Mouse (Mus musculus) adrenal gland (tissue): ENCODE measurements around the gene Dpp6.

Experiments
- intact Hi-C: fragments of 180-260 bp; cut with DNase I; formaldehyde crosslinking; loops from one replicate; pipeline ENCODE4 v1.15.1; 2025

Dpp6 gene

DNA sequence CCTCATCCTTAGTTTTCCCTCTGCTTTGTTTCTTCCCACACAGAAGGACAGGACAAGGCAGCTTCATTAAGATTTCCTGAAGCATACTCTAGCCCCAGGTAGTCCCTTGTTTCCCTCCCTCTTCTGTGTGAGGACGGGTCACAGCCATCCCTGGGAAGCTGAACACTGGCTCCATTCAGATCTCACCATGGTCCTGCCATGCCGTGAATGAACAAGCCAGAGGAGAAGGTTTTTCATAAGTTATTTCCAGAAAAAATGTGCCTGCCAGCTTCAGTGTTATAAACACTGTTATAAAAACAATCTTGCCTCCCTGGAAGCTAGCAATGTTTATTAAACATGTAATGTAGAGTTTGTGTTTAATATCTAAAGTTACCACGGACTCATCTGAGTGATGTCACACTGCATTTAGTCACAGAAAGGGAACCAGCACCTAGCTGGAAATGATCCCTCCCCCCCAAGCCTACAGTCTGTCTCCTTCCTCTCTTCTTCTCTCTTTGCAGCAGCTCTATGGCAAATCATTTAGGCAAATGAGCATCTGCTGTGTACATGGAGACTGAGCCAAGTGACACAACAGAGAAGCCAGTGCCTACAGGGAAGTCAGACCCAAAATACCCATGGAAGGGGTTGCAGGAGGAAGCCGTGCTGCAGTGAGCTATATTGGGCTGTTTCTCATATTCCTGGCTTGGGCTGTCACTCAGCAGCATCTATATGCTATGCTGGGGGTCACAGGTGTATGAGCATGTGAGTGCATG is 128.3 kb downstream of the Dpp6 start:
- intact Hi-C loops: no loop called here

DNA sequence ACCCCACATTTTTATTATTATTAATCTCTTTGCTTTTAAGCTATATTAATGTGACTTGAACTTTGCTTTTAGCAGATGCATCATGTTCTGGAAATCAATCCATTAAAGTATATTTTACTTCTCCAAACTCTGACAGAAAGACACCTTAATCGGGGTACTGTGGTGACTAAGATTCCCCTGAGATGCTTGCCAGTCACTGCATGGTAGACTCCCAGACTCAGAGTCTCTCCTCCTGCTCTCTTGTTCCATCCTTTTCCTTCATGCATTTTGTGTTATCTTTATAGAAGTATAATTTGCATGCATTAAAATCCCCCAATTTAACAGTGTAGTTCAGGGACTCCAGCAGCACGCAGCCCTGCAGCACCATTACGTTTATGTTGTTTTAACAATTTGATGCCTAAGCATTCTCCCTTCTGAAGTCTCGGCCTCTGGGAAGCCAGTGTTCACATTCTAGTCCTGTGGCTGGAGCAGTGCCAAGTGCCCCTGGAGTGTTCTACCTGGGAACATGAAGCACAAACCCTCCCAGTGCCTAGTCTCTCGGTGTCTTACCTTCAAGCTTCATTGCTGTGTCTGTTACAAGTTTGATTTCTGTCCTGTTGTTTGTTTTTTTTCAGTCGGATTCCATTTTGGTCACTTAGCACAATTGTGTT is 153.1 kb downstream of the Dpp6 start:
- intact Hi-C loops: no loop called here

DNA sequence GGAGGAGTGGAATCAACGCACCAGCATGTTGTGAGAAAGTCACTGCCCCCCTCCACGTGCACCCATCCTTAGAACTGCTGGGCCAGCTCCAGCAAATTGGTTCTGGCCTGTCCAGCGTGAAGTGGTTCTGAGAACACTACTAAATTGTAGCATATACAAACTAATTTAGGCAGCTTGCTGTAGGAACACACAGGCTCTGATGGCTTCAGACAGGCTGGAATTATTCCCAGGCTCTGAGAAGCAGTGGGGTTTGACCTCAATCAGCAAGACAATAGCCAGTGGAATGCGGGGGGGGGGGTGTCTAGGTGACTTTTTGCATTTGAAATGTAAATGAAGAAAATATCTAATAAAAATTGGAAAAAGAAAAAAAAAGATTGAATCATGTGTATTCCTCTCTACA is 156.2 kb downstream of the Dpp6 start:
- intact Hi-C loops: no loop called here

- intact Hi-C loops: no loop called here
Measured at GRCm38 (mm10) chr5:26979348-26979747, 162.3 kb downstream of the Dpp6 start.

DNA sequence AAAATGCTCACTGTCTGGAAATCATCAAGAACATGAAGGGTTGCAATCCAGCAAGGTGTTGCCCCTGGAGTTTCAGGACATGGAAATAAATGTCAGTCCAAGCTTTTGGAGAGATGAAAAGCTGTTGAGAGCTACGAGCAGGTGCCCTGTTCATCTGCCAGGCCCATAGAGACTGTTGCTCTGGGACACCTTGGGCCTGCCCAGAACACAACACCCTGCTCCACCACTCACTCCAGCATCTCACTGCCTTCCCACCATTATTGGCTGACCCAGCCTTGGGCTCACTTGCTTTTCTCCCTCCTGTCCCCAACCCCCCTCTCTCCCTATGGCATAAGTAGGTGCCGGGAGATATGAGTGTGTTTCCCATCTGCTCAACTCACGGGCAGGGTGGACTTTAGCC is 162.8 kb downstream of the Dpp6 start:
- intact Hi-C loops: no loop called here

GRCm38 (mm10) chr5:26985114-26985513 is 168.1 kb downstream of the Dpp6 start:
- intact Hi-C loops: no loop called here

GRCm38 (mm10) chr5:26991587-26991986 is 174.6 kb downstream of the Dpp6 start:
- intact Hi-C loops: no loop called here

DNA sequence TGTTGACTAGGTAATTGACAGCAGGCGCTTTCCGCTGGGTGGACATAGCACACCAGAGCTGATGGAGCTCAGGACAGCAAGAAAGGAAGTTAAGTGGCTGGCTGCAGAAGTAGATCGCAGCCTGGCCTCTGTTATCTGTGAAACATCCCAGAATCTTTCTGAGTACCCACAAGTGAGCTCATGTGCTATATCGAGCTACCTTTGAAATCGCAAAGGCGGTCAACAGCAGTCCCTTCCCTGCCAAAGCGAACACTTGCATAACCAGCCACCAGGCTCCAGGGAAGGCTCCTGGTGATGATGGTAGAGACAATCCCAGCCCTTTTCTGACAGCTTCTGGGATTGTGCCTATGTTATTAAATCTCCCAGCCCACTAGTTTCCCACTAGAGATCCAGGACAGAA is 186.5 kb downstream of the Dpp6 start:
- intact Hi-C loops: no loop called here

- intact Hi-C loops: no loop called here
Measured at GRCm38 (mm10) chr5:27009157-27009556, 192.2 kb downstream of the Dpp6 start.

DNA sequence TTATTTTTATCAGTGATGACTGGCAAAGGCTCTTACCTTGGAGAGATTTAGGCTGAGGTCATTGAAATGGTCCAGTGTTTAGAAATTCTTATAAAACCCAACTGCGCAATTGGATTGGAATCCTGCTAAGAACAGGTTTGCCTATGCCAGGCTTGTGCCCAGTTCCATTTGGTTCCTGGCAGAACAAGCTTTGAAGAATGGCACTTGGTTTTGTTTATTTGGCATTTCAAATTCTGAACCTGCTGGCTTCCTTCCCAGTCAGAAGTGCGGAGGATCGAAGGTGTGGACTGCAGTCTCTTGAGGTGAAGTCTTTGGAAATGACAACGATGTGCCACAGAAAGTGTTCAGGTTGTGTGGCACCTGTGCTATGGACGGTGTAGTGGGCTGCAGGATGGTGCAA is 193.6 kb downstream of the Dpp6 start:
- intact Hi-C loops: no loop called here

DNA sequence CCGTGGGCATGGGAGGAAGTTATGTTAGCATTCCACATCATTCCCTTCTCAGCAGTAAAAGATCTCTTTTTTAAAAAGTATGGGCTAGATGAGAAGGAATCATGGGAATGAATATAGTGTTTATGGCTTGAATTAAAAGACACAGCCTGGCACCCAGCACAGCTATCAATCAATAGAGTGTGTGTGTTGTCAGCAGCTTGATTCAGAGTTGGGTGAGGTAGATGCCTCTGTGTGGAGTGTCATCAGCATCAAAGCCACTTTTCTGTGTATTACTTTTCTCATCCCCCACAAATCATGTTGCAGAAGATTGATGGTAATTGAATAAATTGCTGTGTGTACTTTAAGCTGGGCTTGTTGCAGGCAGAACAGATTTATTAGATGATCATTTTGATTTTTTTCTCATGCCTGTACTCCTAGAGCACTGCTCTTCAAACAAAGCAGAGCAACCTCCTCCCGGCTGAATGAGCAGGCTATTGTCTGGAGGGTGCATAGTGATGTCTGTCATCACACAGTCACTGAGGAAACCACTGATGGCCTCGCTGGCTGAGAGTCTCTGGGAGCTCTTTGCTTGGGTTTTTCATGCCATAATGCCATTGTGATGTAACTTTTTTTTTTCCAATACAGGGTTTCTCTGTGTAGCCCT is 201.4 kb downstream of the Dpp6 start:
- intact Hi-C loops: no loop called here

GRCm38 (mm10) chr5:27028611-27029010 is 211.6 kb downstream of the Dpp6 start:
- intact Hi-C loops: loop anchor here (5.0 kb wide), 1 partner anchor 746 kb away; no protein-coding TSS in a partner anchor

DNA sequence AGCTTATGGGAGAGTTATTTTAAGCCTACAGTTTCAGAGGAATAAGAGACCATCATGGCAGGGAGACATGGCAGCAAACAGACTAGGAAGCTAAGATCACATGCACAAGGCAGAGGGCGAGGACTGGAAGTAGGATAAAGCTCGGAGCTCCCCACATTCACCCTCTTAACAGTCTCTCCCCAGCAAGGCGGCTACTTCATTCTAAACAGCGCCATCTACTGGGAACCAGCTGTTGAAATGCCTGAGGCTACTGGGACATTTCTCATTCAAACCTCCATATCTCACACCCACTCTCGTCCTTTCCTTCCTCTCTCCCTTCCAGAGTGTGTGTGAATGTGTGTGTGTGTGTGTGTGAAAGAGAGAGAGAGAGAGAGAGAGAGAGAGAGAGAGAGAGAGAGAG is 212.8 kb downstream of the Dpp6 start:
- intact Hi-C loops: loop anchor here (5.0 kb wide), 1 partner anchor 747 kb away; no protein-coding TSS in a partner anchor

DNA sequence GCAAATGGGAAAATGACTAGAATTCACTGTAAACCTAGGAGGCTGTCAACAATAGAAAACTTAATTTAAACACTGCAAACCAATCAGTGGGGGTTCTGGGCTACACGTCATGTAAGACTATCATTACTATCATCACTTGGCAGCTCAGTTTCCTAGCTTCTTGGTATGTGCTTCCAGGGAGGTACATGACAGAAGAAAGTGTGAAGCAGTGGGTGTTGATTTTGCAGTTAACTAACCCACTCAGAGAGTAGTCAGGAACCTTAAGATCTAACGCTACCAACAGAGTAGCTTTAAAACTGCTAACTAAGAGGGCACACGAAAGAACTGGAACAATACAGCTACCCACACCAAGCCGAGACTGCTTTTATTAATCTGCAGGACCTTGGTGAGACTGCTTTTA is 217.9 kb downstream of the Dpp6 start:
- intact Hi-C loops: no loop called here

GRCm38 (mm10) chr5:27035291-27035690 is 218.3 kb downstream of the Dpp6 start:
- intact Hi-C loops: no loop called here

DNA sequence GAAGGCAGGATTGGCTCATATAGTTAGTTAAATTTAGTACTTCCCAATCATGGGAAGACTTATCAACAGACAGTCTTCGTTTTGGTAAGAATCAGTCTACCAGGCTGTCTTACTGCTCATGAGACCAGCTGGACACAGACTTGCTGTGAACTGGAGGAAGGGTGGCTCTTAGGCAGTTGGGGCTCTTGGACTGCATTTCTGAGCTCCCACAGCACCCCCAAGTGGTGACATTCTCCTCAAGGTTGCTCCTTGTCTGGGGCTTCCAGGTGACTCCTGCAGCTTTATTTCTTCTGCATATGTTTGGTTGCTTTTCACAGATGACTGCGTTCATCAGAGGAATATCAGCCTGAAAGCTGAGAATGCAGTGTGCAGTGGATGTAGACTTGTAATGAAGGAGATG is 218.9 kb downstream of the Dpp6 start:
- intact Hi-C loops: no loop called here

- intact Hi-C loops: no loop called here
Measured at GRCm38 (mm10) chr5:27037796-27038195, 220.8 kb downstream of the Dpp6 start.

- intact Hi-C loops: no loop called here
Measured at GRCm38 (mm10) chr5:27048167-27048566, 231.2 kb downstream of the Dpp6 start.

- intact Hi-C loops: no loop called here
Measured at GRCm38 (mm10) chr5:27048926-27049325, 231.9 kb downstream of the Dpp6 start.

- intact Hi-C loops: no loop called here
Measured at GRCm38 (mm10) chr5:27049341-27050091, 232.5 kb downstream of the Dpp6 start.

GRCm38 (mm10) chr5:27051250-27051649 is 234.2 kb downstream of the Dpp6 start:
- intact Hi-C loops: no loop called here

GRCm38 (mm10) chr5:27052441-27052840 is 235.4 kb downstream of the Dpp6 start:
- intact Hi-C loops: no loop called here
